Mouse (Mus musculus): Measurements from ENCODE around the gene Ak5. TPM values are rescaled to one million over a fixed set of nuclear protein-coding genes. Genes with fewer than 3 reads are reported as not detected.

The Ak5 gene
- polyA plus RNA-seq (2017; shearing (Covaris generic)), result not detected

GRCm38 (mm10) chr3:152668239-152668638 is at the start of gene Ak5:
Ak5 (minus strand) TSS chr3:152668360.

GRCm38 (mm10) chr3:152713991-152714902 is 46.1 kb upstream of the Ak5 start, which contains the start of gene Pigk:
Pigk (plus strand) TSS chr3:152714100.

Other genes starting within 250 kb of the Ak5 start
- 78.0 TPM for gene Pigk, start 45.7 kb upstream of the Ak5 start, polyA plus RNA-seq (2017; shearing (Covaris generic))

Measured in inflammation-experienced regulatory T-cells, adult 16 weeks (primary cell).